Mouse (Mus musculus) heart, embryonic 12.5 days (tissue): ENCODE results near the gene Tufm. TPM values are rescaled to one million over a fixed set of nuclear protein-coding genes. Genes with fewer than 3 reads are reported as not detected.
"Not testable (repeated sequence)": the region's sequence is repeated elsewhere in the genome, so short reads cannot be mapped to it uniquely, and the experiment has no call there.

Source experiments
- ATAC-seq: fragments of 200-750 bp; cut with Nextera tagmentation; 2 replicates; pipeline ENCODE4 v1.8.0; 2017; ENCODE audit warnings: moderate TSS enrichment, moderate library complexity; ENCODE audit not compliant: insufficient number of reproducible peaks, low FRiP score
- H3K27ac ChIP-seq: fragments of 300-500 bp; sonication (generic); 2 replicates; pipeline ENCODE4 v1.5.1; 2016; ENCODE audit warnings: mild to moderate bottlenecking, moderate library complexity; ENCODE audit not compliant: poor library complexity, severe bottlenecking
- H3K27me3 ChIP-seq: fragments of 300-500 bp; sonication (generic); replicated peaks from 2 replicates; pipeline ENCODE4 v1.6.1; 2016; ENCODE audit warnings: mild to moderate bottlenecking, moderate library complexity
- H3K36me3 ChIP-seq: fragments of 300-500 bp; sonication (generic); 2 replicates; pipeline ENCODE4 v1.6.1; 2016; ENCODE audit warnings: mild to moderate bottlenecking, moderate library complexity
- H3K4me1 ChIP-seq: fragments of 300-500 bp; sonication (generic); replicated peaks from 2 replicates; pipeline ENCODE4 v1.6.1; 2016; ENCODE audit warnings: mild to moderate bottlenecking
- H3K4me2 ChIP-seq: fragments of 300-500 bp; sonication (generic); 2 replicates; pipeline ENCODE4 v1.6.1; 2016; ENCODE audit warnings: mild to moderate bottlenecking, moderate library complexity
- H3K4me3 ChIP-seq: fragments of 300-500 bp; sonication (generic); 2 replicates; pipeline ENCODE4 v1.5.1; 2016; ENCODE audit warnings: mild to moderate bottlenecking
- H3K9ac ChIP-seq: fragments of 300-500 bp; sonication (generic); 2 replicates; pipeline ENCODE4 v1.6.1; 2016; ENCODE audit warnings: mild to moderate bottlenecking, moderate library complexity
- H3K9me3 ChIP-seq: fragments of 300-500 bp; sonication (generic); replicated peaks from 2 replicates; pipeline ENCODE4 v1.6.1; 2016; ENCODE audit warnings: mild to moderate bottlenecking, moderate library complexity
- WGBS: fragments of 180-500 bp; shearing (Covaris S2); methylation state at CpG from one replicate; pipeline ENCODE4 v1.1.7; 2016; 5-methylcytosine and 5-hydroxymethylcytosine counted together
- polyA plus RNA-seq: library from polyadenylated mRNA; unstranded; fragments of >200 nt; fragmentation: Nextera tagmentation; extraction: Ambion mirVana; gene quantifications from 2 replicates; pipeline ENCODE4 v1.2.1, GENCODE M21; 2016

Gene Tufm
- polyA plus RNA-seq, 1 experiment from 2014 or later: 167 TPM

DNA sequence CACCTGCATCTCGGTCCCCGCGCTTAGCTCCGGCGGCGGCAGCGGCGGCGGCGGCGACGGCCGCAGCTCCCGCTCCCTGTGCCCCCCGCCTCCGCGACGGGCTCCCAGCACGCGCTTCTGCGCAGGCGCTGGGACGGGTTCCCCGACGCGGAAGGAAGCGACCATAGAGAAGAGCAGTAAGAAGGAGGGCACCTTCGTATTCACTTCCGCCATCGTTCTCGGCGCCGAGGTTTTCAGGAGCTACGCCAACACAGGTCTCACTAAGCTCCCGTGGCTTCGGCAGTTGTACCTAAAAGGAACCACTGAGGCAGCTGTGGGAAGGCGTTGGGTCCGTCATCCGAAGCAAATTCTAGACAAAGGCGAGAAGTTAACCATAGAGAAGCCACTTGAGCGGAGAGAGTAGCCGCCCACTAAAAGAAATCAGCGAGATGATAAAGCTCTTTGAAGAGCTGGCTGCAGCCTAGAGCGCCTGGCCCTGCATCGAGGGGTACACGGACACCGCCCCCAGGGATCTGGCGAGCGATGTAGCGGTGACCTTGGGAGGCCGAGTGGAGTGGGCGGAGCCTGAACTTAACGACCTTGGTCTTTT, 12.1 kb upstream of the Tufm start, which contains the start of gene Sh2b1:
TSS of gene Sh2b1 (minus strand) at position 432 of the 589 bp plus-strand sequence.
- Histone ChIP-seq H3K4me3 (peak within 1 kb of the TSS; percentile 91), H3K4me2 (peak within 1 kb of the TSS; percentile 96), H3K36me3 (peaks cover 28% of the 10 kb centered on the region), H3K9ac (peak within 1 kb of the TSS; percentile 98), H3K4me1 (peaks cover 29% of the 10 kb centered on the region), H3K9me3 (no peaks in the 10 kb centered on the region), H3K27me3 (no peaks in the 10 kb centered on the region), H3K27ac (peak within 1 kb of the TSS; percentile 97)
- WGBS: under 1% methylated on average over 53 of the region's 53 CpGs
- peak; percentile 94 for ATAC-seq

- Histone ChIP-seq H3K27ac (no peak overlapping the region), H3K36me3 (no peaks in the 10 kb centered on the region), H3K9me3 (no peaks in the 10 kb centered on the region), H3K4me2 (no peak overlapping the region), H3K27me3 (no peaks in the 10 kb centered on the region), H3K4me1 (0 out of 2 replicates have a peak, but pooled peaks cover 2% of the 10 kb centered on the region), H3K9ac (no peak overlapping the region), H3K4me3 (no peak overlapping the region)
- no peak for ATAC-seq
- 17% methylated on average over 5 of the region's 5 CpGs for WGBS
Observed at GRCm38 (mm10) chr7:126481699-126482098, 5.5 kb upstream of the Tufm start.

DNA sequence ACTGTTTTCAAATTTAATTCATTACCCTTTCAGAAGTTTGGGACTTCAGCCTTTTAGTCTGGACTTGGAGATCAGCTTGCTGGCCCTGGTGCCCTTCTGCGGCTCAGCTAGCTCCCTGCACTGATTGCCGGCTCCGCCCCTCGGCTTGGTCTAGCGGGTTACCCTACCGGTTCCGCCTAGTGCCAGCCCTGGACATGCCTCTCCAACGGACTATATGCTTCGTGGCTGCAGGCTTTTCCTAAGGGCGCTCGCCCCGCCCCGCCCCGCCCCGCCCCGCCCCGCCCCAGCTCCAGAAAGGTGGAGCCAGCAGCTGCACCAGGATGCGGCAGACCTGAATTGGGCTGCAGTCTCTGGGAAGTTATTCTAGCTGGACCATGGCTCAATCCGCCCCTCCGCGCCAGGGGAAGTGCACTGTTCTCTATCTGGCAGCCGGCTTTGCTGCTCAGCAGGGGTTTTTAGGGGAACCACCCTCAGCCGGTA, 4.7 kb upstream of the Tufm start:
- Histone ChIP-seq H3K9me3 (no peaks in the 10 kb centered on the region), H3K4me3 (peak overlapping the region; percentile 40), H3K4me1 (0 out of 2 replicates have a peak, but pooled peaks cover 2% of the 10 kb centered on the region), H3K27me3 (no peaks in the 10 kb centered on the region), H3K36me3 (no peaks in the 10 kb centered on the region), H3K9ac (peak overlapping the region; percentile 54), H3K27ac (peak overlapping the region; percentile 62), H3K4me2 (peak overlapping the region; percentile 73)
- whole genome bisulfite sequencing: under 1% methylated on average over 23 of the region's 23 CpGs
- peak; percentile 86 for ATAC-seq

DNA sequence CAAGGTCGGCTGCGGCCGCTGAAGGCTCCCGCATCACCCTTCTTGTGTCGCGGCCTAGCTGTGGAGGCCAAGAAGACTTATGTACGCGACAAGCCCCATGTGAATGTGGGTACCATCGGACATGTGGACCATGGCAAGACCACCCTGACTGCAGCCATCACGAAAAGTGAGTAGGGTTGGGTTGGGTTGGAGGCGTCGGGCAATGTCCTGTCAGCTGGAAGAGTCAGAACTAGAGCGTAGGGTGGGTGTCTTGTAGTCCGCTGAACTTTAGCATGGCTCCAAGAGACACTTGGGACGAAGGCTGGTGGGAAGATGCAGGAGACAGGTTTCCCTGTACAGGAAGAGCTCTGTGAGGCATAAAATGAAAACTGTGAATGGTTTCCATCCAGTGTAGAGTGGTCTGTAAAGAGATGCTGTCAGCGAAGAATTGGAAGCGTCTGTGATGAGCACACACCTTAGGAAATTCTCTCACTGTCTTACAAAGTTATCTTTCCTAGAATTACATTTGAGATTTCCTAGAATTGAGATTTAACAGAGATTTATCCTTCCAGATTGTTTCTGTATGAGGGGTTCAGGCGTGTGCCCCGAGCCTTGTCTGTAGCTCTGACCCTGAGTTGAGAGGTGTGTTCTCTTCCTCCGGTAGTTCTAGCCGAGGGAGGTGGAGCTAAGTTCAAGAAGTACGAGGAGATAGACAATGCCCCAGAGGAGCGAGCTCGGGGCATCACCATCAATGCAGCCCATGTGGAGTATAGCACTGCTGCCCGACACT, 640 bp downstream of the Tufm start:
- Histone ChIP-seq H3K4me2 (peak overlapping the region; percentile 99), H3K4me3 (peak overlapping the region; percentile 85), H3K9ac (peak overlapping the region; percentile 87), H3K36me3 (peaks cover 42% of the 10 kb centered on the region), H3K27ac (peak overlapping the region; percentile 62; the same call in 1 of the 2 replicates), H3K4me1 (peaks cover 13% of the 10 kb centered on the region)
- H3K9me3 ChIP-seq, H3K27me3 ChIP-seq: not testable (repeated sequence)
- WGBS: 11% methylated on average over 25 of the region's 25 CpGs
- ATAC-seq: 0 out of 2 replicates have a peak, but pooled peaks have one; percentile 6

DNA sequence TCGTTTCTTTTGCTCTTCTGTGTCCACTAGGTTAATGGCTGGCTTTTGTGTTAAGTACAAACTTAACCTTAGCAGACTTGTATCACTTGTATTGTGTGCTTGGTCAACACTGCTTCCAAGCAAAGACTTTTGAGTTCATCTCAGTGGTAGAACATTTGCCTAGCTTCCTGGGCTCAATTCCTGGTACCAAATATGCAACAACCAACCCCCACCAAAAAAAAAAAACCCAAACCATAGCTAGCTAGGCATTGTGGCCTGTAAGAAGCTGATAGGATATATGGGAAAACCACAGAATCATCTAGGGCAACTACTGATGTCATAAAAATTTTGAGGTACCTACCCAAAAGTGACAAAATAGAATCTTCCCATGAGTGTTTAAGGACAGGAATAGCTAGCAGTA, 3.8 kb downstream of the Tufm start:
- Histone ChIP-seq H3K27ac (no peak overlapping the region), H3K4me1 (peaks cover 13% of the 10 kb centered on the region), H3K4me2 (no peak overlapping the region), H3K9ac (no peak overlapping the region), H3K9me3 (no peaks in the 10 kb centered on the region), H3K4me3 (no peak overlapping the region), H3K36me3 (peaks cover 74% of the 10 kb centered on the region), H3K27me3 (no peaks in the 10 kb centered on the region)
- 85% methylated on average over 1 of the region's 1 CpGs for WGBS
- ATAC-seq: no peak

GRCm38 (mm10) chr7:126491973-126492372, 4.8 kb downstream of the Tufm start:
- no peak overlapping the region for H3K4me2 ChIP-seq
- peaks cover 10% of the 10 kb centered on the region for H3K4me1 ChIP-seq
- WGBS: 63% methylated on average over 11 of the region's 11 CpGs
- H3K9ac ChIP-seq: no peak overlapping the region
- no peak overlapping the region for H3K27ac ChIP-seq
- H3K9me3 ChIP-seq: no peaks in the 10 kb centered on the region
- no peak overlapping the region for H3K4me3 ChIP-seq
- peaks cover 83% of the 10 kb centered on the region for H3K36me3 ChIP-seq
- ATAC-seq: no peak
- no peaks in the 10 kb centered on the region for H3K27me3 ChIP-seq

GRCm38 (mm10) chr7:126494120-126494519, 7.0 kb downstream of the Tufm start:
- H3K27me3 ChIP-seq: no peaks in the 10 kb centered on the region
- WGBS: 92% methylated on average over 6 of the region's 6 CpGs
- H3K9me3 ChIP-seq: no peaks in the 10 kb centered on the region
- no peak overlapping the region for H3K4me2 ChIP-seq
- ATAC-seq: no peak
- H3K9ac ChIP-seq: no peak overlapping the region
- H3K36me3 ChIP-seq: peaks cover 96% of the 10 kb centered on the region
- no peak overlapping the region for H3K4me3 ChIP-seq
- H3K27ac ChIP-seq: no peak overlapping the region
- H3K4me1 ChIP-seq: no peaks in the 10 kb centered on the region

DNA sequence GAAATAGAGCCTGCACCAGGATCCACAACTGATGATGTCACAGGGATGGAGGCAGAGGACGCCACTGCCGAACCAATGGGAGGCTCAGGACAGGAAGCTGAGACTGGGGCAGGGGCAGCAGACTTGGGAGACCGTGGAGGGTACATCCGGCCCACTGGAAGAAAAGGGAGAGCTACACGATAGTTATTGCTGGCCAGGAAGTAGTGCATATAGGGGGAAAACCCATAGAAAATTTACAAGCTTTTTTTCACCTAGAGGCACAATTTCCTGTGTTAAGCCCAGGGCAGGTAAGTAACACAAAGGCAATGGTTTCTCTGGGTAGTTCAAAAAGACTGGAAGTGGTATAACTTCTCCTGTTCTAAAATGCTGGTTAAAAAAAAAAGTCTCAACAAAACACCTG, 9.3 kb downstream of the Tufm start:
- WGBS: 91% methylated on average over 5 of the region's 5 CpGs
- H3K4me3 ChIP-seq: no peak overlapping the region
- H3K4me1 ChIP-seq: peaks cover 8% of the 10 kb centered on the region
- no peaks in the 10 kb centered on the region for H3K27me3 ChIP-seq
- no peaks in the 10 kb centered on the region for H3K9me3 ChIP-seq
- no peak overlapping the region for H3K27ac ChIP-seq
- H3K36me3 ChIP-seq: peaks cover 96% of the 10 kb centered on the region
- ATAC-seq: no peak
- no peak overlapping the region for H3K9ac ChIP-seq
- H3K4me2 ChIP-seq: no peak overlapping the region

DNA sequence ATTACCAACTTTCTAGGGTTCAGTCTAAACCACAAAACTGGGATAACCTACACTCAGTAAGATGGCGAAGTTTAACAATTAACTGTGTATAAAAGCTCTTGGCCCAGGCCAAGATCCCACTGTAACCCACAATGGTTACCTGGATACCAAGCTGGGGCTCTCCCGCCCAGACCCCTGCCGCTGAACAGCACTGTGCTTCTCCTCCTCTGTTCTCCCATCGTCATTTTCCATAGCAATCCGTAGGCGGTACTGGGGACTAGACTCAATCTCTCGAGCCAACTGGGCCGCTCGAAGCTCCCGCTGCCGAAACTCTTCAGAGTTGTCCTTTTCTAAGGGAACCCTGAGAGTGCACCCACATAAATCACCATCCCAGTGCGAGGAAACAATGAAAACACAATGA, 10.8 kb downstream of the Tufm start:
- H3K27me3 ChIP-seq: no peaks in the 10 kb centered on the region
- H3K9ac ChIP-seq: no peak overlapping the region
- peaks cover 83% of the 10 kb centered on the region for H3K36me3 ChIP-seq
- peaks cover 8% of the 10 kb centered on the region for H3K4me1 ChIP-seq
- no peak overlapping the region for H3K4me2 ChIP-seq
- H3K27ac ChIP-seq: no peak overlapping the region
- H3K4me3 ChIP-seq: no peak overlapping the region
- 94% methylated on average over 12 of the region's 12 CpGs for WGBS
- ATAC-seq: no peak
- H3K9me3 ChIP-seq: no peaks in the 10 kb centered on the region

DNA sequence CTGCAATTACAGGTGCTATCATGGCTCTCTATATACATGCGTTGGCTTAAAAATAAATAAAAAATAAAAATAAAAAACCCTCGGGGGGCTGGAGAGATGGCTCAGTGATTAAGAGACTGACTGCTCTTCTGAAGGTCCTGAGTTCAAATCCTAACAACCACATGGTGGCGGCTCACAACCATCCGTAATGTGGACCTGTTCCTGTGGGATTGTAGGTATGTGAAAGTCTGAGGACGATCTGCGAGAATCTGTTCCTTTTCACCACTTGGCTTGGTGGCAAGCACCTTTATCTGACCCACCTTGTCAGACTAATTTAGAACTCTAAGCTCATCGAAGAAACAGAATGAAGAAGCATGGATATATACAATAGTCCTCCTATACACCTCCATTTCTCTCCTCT, 12.3 kb downstream of the Tufm start:
- no peak for ATAC-seq
- 93% methylated on average over 7 of the region's 7 CpGs for WGBS
- Histone ChIP-seq H3K27ac (no peak overlapping the region), H3K4me3 (no peak overlapping the region), H3K27me3 (no peaks in the 10 kb centered on the region), H3K9me3 (no peaks in the 10 kb centered on the region), H3K9ac (no peak overlapping the region), H3K4me1 (peaks cover 13% of the 10 kb centered on the region), H3K4me2 (no peak overlapping the region), H3K36me3 (peaks cover 69% of the 10 kb centered on the region)

DNA sequence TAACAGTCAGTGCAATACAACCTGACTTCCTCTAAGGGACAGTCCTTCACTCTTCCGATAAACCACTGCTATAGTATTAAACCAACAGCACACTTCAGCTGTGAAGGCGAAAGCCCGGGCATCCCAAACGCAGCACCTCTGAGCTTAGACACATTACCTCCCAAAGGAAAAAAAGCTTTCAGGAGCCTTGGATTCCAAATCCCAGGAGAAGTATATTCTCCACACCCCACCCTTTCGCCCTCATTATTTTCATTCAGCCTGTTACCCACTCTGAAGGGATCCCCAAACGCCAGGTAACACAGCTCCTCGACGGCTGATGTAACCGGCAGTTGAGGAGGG, 14.5 kb downstream of the Tufm start:
- no peak for ATAC-seq
- no peaks in the 10 kb centered on the region for H3K9me3 ChIP-seq
- peaks cover 46% of the 10 kb centered on the region for H3K36me3 ChIP-seq
- H3K27ac ChIP-seq: peak overlapping the region; percentile 100
- peak overlapping the region; percentile 83 for H3K4me2 ChIP-seq
- H3K4me1 ChIP-seq: peaks cover 13% of the 10 kb centered on the region
- WGBS: 4% methylated on average over 9 of the region's 9 CpGs
- H3K27me3 ChIP-seq: no peaks in the 10 kb centered on the region
- peak overlapping the region; percentile 100 for H3K9ac ChIP-seq
- H3K4me3 ChIP-seq: peak overlapping the region; percentile 99
